Mouse (Mus musculus) neural tube, embryonic 13.5 days (tissue): ENCODE measurements at regions not wholly inside any gene's neighbourhood (a gene's known extent, or its start where the extent isn't known, plus 50 kb on each side); places are given as distances from the start of the nearest gene placed in this dataset.
A peak's percentile ranks its signal among the peaks of the same experiment; 100 is the strongest.

Source experiments
- ATAC-seq: fragments of 200-750 bp; cut with Nextera tagmentation; 2 replicates; pipeline ENCODE4 v1.8.0; 2017; ENCODE audit warnings: low read depth, mild to moderate bottlenecking, moderate TSS enrichment, moderate library complexity
- H3K27ac ChIP-seq: fragments of 300-500 bp; sonication (generic); replicated peaks from 2 replicates; pipeline ENCODE4 v1.5.1; 2015; ENCODE audit warnings: moderate library complexity, mild to moderate bottlenecking, inconsistent platforms
- H3K27me3 ChIP-seq: fragments of 300-500 bp; sonication (generic); 2 replicates; pipeline ENCODE4 v1.6.1; 2015; ENCODE audit warnings: mild to moderate bottlenecking, inconsistent platforms
- H3K36me3 ChIP-seq: fragments of 300-500 bp; sonication (generic); 2 replicates; pipeline ENCODE4 v1.6.1; 2015; ENCODE audit warnings: mild to moderate bottlenecking, inconsistent platforms
- H3K4me1 ChIP-seq: fragments of 300-500 bp; sonication (generic); replicated peaks from 2 replicates; pipeline ENCODE4 v1.6.1; 2015; ENCODE audit warnings: inconsistent platforms
- H3K4me2 ChIP-seq: fragments of 300-500 bp; sonication (generic); 2 replicates; pipeline ENCODE4 v1.6.1; 2015; ENCODE audit warnings: inconsistent platforms, mild to moderate bottlenecking, moderate library complexity
- H3K4me3 ChIP-seq: fragments of 300-500 bp; sonication (generic); 2 replicates; pipeline ENCODE4 v1.5.1; 2015; ENCODE audit warnings: mild to moderate bottlenecking, inconsistent platforms
- H3K9ac ChIP-seq: fragments of 300-500 bp; sonication (generic); 2 replicates; pipeline ENCODE4 v1.6.1; 2015; ENCODE audit warnings: moderate library complexity, mild to moderate bottlenecking, inconsistent platforms
- H3K9me3 ChIP-seq: fragments of 300-500 bp; sonication (generic); 2 replicates; pipeline ENCODE4 v1.6.1; 2016; ENCODE audit warnings: inconsistent platforms
- WGBS: fragments of 180-500 bp; shearing (Covaris S2); methylation state at CpG from one replicate; pipeline ENCODE4 v1.1.7; 2015; 5-methylcytosine and 5-hydroxymethylcytosine counted together

- Histone ChIP-seq H3K9ac (no peak overlapping the region), H3K4me3 (no peak overlapping the region), H3K36me3 (no peaks in the 10 kb centered on the region), H3K4me1 (peaks cover 19% of the 10 kb centered on the region), H3K27ac (no peak overlapping the region), H3K27me3 (peaks cover 12% of the 10 kb centered on the region; the same call in 1 of the 2 replicates), H3K9me3 (no peaks in the 10 kb centered on the region), H3K4me2 (no peak overlapping the region)
- WGBS = 78% methylated on average over 4 of the region's 4 CpGs
- ATAC-seq = no peak
Measured at GRCm38 (mm10) chr8:125367374-125367773, 202.2 kb downstream of the Sipa1l2 start.

- ATAC-seq = no peak
- Histone ChIP-seq H3K36me3 (no peaks in the 10 kb centered on the region), H3K27me3 (peaks cover 12% of the 10 kb centered on the region; the same call in 1 of the 2 replicates), H3K9ac (no peak overlapping the region), H3K4me1 (peaks cover 15% of the 10 kb centered on the region), H3K4me3 (no peak overlapping the region), H3K9me3 (peaks cover 6% of the 10 kb centered on the region), H3K4me2 (no peak overlapping the region), H3K27ac (no peak overlapping the region)
- 87% methylated on average over 5 of the region's 5 CpGs for WGBS
Measured at GRCm38 (mm10) chr8:125365004-125365403, 204.6 kb downstream of the Sipa1l2 start.

DNA sequence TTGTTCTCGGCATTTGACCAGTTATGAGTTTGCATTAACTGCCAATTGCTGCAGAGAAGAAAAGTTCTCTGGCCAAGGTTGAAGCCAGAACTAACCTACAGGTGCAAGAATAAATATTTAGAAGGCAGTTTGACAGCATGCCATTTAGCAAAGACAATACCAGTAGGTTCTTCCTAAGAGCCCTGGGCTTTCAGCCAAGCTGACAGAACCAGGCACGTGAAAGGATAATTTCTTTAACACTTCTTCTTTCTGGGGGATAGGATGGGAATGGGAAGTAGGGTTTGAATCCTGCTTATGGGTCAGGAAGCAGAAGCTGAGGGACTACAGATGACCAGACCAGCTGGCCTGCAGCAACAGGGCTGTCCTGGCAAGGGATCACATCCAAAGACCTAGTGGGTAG, 210.2 kb downstream of the Sipa1l2 start:
- Histone ChIP-seq H3K4me3 (no peak overlapping the region), H3K27me3 (peaks cover 12% of the 10 kb centered on the region; the same call in 1 of the 2 replicates), H3K36me3 (no peaks in the 10 kb centered on the region), H3K4me1 (peaks cover 17% of the 10 kb centered on the region), H3K4me2 (no peak overlapping the region), H3K27ac (no peak overlapping the region), H3K9me3 (peaks cover 6% of the 10 kb centered on the region), H3K9ac (no peak overlapping the region)
- WGBS = 82% methylated on average over 2 of the region's 2 CpGs
- no peak for ATAC-seq

DNA sequence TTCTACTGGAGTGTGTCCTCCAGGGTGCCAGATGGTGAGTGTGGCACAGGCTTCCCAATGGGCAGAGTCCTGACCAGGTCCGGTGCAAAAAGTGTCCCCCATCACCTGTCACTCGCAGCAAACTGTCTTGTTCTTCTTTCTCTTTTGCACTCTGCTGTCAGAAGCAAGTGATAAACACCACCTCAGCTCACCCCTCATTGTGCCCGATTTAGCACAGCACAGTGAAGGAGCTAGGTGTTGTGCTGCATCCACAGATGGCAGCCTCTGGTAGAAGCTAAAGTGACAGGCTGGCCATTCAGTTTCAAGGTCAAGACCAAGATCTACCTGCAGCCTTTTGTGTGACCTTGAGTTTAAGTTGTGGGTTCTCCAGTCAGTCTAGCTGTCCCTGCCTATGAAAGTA, 211.8 kb downstream of the Sipa1l2 start:
- no peaks in the 10 kb centered on the region for H3K36me3 ChIP-seq
- no peak for ATAC-seq
- H3K4me3 ChIP-seq = no peak overlapping the region
- peaks cover 6% of the 10 kb centered on the region for H3K9me3 ChIP-seq
- 75% methylated on average over 3 of the region's 3 CpGs for WGBS
- no peak overlapping the region for H3K4me2 ChIP-seq
- H3K4me1 ChIP-seq = peaks cover 18% of the 10 kb centered on the region
- H3K9ac ChIP-seq = no peak overlapping the region
- no peak overlapping the region for H3K27ac ChIP-seq
- peaks cover 17% of the 10 kb centered on the region; the same call in 1 of the 2 replicates for H3K27me3 ChIP-seq

DNA sequence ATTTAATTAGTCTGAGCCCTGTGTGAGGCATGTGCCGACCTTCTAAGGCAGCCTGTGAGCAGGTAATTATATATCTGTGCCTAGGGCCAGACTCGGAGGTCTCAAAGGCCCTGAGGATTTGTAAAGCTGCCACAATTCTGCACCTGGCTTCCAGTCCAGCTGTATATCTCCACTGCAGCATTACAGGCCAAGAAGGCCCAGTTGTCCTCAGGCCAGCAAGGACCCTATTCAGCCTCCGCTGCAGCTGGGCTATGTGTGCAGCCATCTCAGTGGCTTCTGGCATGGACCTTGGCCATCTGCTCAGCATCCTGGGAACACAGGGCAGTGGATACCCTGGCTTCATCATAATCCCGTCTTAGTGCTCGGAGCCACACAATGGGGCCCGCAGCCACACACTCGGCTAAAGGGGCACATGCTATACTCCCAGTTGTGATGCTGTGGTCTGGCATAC, 214.5 kb downstream of the Sipa1l2 start:
- Histone ChIP-seq H3K27ac (0 out of 2 replicates have a peak overlapping the region, but pooled peaks have one; percentile 61), H3K9me3 (peaks cover under 1% of the 10 kb centered on the region), H3K36me3 (no peaks in the 10 kb centered on the region), H3K4me2 (no peak overlapping the region), H3K4me1 (peaks cover 21% of the 10 kb centered on the region), H3K4me3 (no peak overlapping the region), H3K9ac (no peak overlapping the region), H3K27me3 (peaks cover 40% of the 10 kb centered on the region)
- 52% methylated on average over 7 of the region's 7 CpGs for WGBS
- 0 out of 2 replicates have a peak, but pooled peaks have one; percentile 40 for ATAC-seq

DNA sequence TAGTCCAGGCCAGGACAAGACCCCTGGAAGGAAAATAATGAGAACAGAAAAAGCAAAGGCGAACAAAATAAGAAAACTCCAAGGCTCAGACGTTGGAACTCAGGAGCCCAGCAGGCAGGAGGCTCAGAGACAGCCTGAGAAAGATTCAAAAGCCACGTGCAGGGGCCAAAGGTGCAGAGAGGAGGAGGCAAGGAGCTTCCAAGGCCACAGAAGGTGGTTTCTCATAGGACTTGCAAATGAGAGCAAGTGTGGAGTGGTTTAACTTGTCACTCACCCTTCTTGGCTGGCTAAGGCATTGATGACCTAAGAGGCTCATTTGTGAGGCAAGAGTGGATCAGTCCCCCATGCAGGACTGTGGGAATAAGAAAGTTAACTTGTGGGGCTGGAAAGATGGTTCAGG, 217.3 kb downstream of the Sipa1l2 start:
- Histone ChIP-seq H3K4me1 (peaks cover 37% of the 10 kb centered on the region), H3K9ac (no peak overlapping the region), H3K9me3 (no peaks in the 10 kb centered on the region), H3K27ac (no peak overlapping the region), H3K4me3 (no peak overlapping the region), H3K36me3 (no peaks in the 10 kb centered on the region), H3K4me2 (no peak overlapping the region), H3K27me3 (peaks cover 44% of the 10 kb centered on the region)
- WGBS = 53% methylated on average over 3 of the region's 3 CpGs
- no peak for ATAC-seq

DNA sequence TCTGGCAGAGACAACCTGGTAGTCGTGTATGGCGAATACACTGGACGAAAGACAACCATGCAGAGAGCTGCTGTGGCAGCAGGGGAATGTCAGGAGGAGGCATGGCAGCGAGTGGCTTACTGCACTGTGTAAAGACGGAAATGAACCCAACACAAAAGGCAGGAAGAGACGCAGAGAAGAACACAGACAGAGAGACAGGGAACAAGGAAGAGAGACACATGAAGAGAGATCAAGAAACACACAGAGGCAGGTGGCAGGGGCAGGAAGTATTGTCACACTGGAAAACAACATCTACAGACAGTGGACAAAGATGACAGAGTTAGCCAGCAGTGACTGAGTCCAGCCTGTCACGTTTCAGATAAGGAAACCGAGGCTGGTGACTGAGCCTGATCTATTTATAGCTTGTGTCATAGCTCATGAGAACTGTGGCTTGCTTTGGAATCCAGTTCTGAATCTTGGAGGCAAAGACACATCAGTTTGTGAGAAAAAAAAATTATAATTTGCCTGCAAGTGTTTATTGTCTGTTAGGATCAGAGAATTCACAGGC, 218.0 kb downstream of the Sipa1l2 start:
- Histone ChIP-seq H3K4me1 (peaks cover 37% of the 10 kb centered on the region), H3K36me3 (no peaks in the 10 kb centered on the region), H3K4me2 (no peak overlapping the region), H3K27me3 (peaks cover 48% of the 10 kb centered on the region), H3K27ac (no peak overlapping the region), H3K9ac (no peak overlapping the region), H3K4me3 (no peak overlapping the region), H3K9me3 (no peaks in the 10 kb centered on the region)
- 79% methylated on average over 8 of the region's 8 CpGs for WGBS
- no peak for ATAC-seq

- H3K4me2 ChIP-seq = no peak overlapping the region
- H3K9ac ChIP-seq = no peak overlapping the region
- H3K27me3 ChIP-seq = peaks cover 66% of the 10 kb centered on the region
- peak; percentile 93 for ATAC-seq
- no peak overlapping the region for H3K27ac ChIP-seq
- no peaks in the 10 kb centered on the region for H3K36me3 ChIP-seq
- no peak overlapping the region for H3K4me3 ChIP-seq
- WGBS = 22% methylated on average over 7 of the region's 7 CpGs
- H3K4me1 ChIP-seq = peaks cover 20% of the 10 kb centered on the region
- no peaks in the 10 kb centered on the region for H3K9me3 ChIP-seq
Measured at GRCm38 (mm10) chr8:125349290-125350025, 220.2 kb downstream of the Sipa1l2 start.

GRCm38 (mm10) chr8:125346182-125346581, 223.4 kb downstream of the Sipa1l2 start:
- Histone ChIP-seq H3K27ac (no peak overlapping the region), H3K27me3 (peaks cover 66% of the 10 kb centered on the region), H3K4me2 (no peak overlapping the region), H3K36me3 (no peaks in the 10 kb centered on the region), H3K4me3 (no peak overlapping the region), H3K4me1 (peaks cover 30% of the 10 kb centered on the region), H3K9me3 (no peaks in the 10 kb centered on the region), H3K9ac (no peak overlapping the region)
- no peak for ATAC-seq
- 80% methylated on average over 8 of the region's 8 CpGs for WGBS

DNA sequence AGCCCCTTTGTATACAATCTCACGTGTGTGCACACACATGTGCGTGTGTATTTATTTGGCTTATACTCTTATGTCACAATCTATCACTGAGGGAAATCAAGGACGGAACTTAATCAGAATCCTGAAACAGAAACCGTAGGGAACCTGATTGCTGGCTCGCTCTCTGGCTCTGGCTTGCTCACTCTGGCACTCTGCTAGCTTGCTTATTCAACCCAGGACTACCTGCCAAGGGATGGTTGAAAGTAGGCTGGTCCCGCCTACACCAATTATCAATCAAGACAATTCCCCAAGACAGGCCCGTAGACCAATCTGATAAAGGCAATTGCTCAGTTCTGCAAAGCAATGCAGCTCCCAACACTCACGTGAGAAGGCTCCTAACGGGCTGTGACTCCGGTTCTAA, 224.0 kb downstream of the Sipa1l2 start:
- H3K9ac ChIP-seq = no peak overlapping the region
- peaks cover 66% of the 10 kb centered on the region for H3K27me3 ChIP-seq
- H3K36me3 ChIP-seq = no peaks in the 10 kb centered on the region
- H3K4me3 ChIP-seq = no peak overlapping the region
- 90% methylated on average over 10 of the region's 10 CpGs for WGBS
- H3K4me1 ChIP-seq = peaks cover 30% of the 10 kb centered on the region
- no peaks in the 10 kb centered on the region for H3K9me3 ChIP-seq
- H3K4me2 ChIP-seq = no peak overlapping the region
- no peak overlapping the region for H3K27ac ChIP-seq
- no peak for ATAC-seq

DNA sequence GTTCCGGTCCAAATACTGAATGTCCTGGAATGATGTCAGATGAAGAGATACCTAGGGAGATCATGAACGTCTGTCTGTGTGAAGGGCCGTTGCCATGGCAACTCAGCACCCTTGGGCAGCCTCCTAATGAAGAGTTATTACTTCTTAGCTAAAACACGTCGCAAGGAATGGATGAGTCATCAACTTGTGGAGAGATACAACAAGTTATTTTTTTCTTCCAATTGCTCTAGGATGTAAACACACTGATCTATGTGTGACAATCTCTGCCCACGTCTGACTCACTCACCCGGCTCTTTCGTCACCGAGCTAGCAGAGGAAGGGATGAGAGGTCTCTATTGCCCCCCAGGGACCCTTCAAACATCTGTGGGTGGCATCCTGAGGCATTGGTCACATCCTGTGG, 225.7 kb downstream of the Sipa1l2 start:
- Histone ChIP-seq H3K4me2 (no peak overlapping the region), H3K27ac (no peak overlapping the region), H3K4me1 (peaks cover 17% of the 10 kb centered on the region), H3K4me3 (no peak overlapping the region), H3K9ac (no peak overlapping the region), H3K36me3 (no peaks in the 10 kb centered on the region), H3K9me3 (no peaks in the 10 kb centered on the region), H3K27me3 (peaks cover 81% of the 10 kb centered on the region)
- ATAC-seq = no peak
- 33% methylated on average over 9 of the region's 9 CpGs for WGBS

- WGBS = 77% methylated on average over 9 of the region's 9 CpGs
- no peaks in the 10 kb centered on the region for H3K9me3 ChIP-seq
- peaks cover 84% of the 10 kb centered on the region for H3K27me3 ChIP-seq
Measured at GRCm38 (mm10) chr8:125342521-125342920, 227.1 kb downstream of the Sipa1l2 start.

More at GRCm38 (mm10) chr8:125342521-125342920, 227.1 kb downstream of the Sipa1l2 start:
- Histone ChIP-seq H3K4me3 (no peak overlapping the region), H3K4me2 (no peak overlapping the region), H3K36me3 (no peaks in the 10 kb centered on the region), H3K9ac (no peak overlapping the region), H3K27ac (no peak overlapping the region), H3K4me1 (peaks cover 22% of the 10 kb centered on the region)
- no peak for ATAC-seq
